Mouse (Mus musculus): Measurements from ENCODE around the gene Dlg2. TPM values are rescaled to one million over a fixed set of nuclear protein-coding genes. Genes with fewer than 3 reads are reported as not detected.

Dlg2 gene
- total and polyA plus RNA-seq, 3 experiments = 0.49 to 0.68 TPM; not detected in 1

DNA sequence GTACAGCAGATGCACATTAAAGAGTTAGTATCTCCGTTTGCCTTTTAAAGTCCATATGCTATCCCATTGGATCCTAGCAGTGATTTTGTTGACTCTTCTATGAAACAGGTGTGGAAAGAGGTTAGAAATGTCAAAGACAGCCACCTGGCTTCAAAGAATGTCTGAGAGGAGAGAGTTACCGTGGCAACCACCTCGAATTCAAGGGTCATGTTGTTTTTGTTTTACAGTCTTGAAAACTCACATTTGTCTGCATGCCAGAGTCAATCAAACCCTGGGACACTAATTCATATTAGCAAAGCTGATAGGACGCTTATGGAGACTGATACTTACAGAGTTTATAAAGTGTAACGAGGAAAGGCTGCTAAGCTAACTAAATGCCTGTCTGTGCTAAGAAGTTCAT is 1019.1 kb downstream of the Dlg2 start:
- H3K27me3 ChIP-seq (ENCODE audit: insufficient read depth, low read length) = no peaks in the 10 kb centered on the region
- no peaks in the 10 kb centered on the region for H3K9me3 ChIP-seq (replicated peaks)
- ATAC-seq (ENCODE audit: extremely low read depth, insufficient number of reproducible peaks, low FRiP score, poor library complexity, severe bottlenecking) (no peak), DNase-seq (ENCODE audit: low spot score) (no peak)
- no peaks in the 10 kb centered on the region for H3K36me3 ChIP-seq (replicated peaks)
- TF ChIP-seq TAL1 (conservative IDR thresholded peaks at IDR 0.05; ENCODE audit: low read depth, low read length) (no peak), GATA2 (IDR thresholded peaks at IDR 0.05; ENCODE audit: borderline replicate concordance, low read depth, low read length) (no peak), CTCF (IDR thresholded peaks at IDR 0.05; ENCODE audit: low read depth, low read length) (no peak), POLR2AphosphoS5 (IDR thresholded peaks at IDR 0.05; ENCODE audit: insufficient replicate concordance, low read depth, low read length) (no peak), GATA1 (IDR thresholded peaks at IDR 0.05; ENCODE audit: borderline replicate concordance, low read length) (no peak)
- H3K4me3 ChIP-seq (ENCODE audit: low read depth, low read length) = no peak overlapping the region
- H3K4me1 ChIP-seq (ENCODE audit: insufficient read depth, low read depth, low read length) = no peaks in the 10 kb centered on the region

DNA sequence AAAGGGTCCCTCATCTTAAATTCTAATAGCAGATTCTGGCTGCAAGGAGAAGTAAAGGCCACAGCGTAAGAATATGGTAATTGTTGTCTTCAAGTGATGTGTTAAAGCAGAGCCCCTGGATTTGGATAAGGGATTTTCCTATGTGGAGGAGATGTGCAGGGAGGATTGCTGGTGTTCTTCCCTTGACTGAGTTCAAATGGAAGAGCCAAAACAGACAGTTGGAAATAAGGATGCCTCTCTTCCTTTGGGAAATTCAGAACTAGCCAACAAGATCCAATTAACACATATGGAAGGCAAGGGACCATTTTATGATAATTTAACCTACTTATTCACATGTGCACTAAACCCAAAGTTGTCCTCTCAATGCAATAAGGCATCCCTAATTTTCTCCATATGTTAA is 1034.6 kb downstream of the Dlg2 start:
- no peaks in the 10 kb centered on the region for H3K27me3 ChIP-seq (ENCODE audit: insufficient read depth, low read length)
- ATAC-seq (ENCODE audit: extremely low read depth, insufficient number of reproducible peaks, low FRiP score, poor library complexity, severe bottlenecking) (no peak), DNase-seq (ENCODE audit: low spot score) (no peak)
- H3K4me3 ChIP-seq (ENCODE audit: low read depth, low read length) = no peak overlapping the region
- no peaks in the 10 kb centered on the region for H3K9me3 ChIP-seq (replicated peaks)
- no peak for TF ChIP-seq GATA1 (IDR thresholded peaks at IDR 0.05; ENCODE audit: borderline replicate concordance, low read length)
- no peak for TF ChIP-seq POLR2AphosphoS5 (IDR thresholded peaks at IDR 0.05; ENCODE audit: insufficient replicate concordance, low read depth, low read length)
- no peak for TF ChIP-seq CTCF (IDR thresholded peaks at IDR 0.05; ENCODE audit: low read depth, low read length)
- no peak for TF ChIP-seq GATA2 (IDR thresholded peaks at IDR 0.05; ENCODE audit: borderline replicate concordance, low read depth, low read length)
- TF ChIP-seq TAL1 (conservative IDR thresholded peaks at IDR 0.05; ENCODE audit: low read depth, low read length) = no peak
- no peaks in the 10 kb centered on the region for H3K4me1 ChIP-seq (ENCODE audit: insufficient read depth, low read depth, low read length)
- no peaks in the 10 kb centered on the region for H3K36me3 ChIP-seq (replicated peaks)

DNA sequence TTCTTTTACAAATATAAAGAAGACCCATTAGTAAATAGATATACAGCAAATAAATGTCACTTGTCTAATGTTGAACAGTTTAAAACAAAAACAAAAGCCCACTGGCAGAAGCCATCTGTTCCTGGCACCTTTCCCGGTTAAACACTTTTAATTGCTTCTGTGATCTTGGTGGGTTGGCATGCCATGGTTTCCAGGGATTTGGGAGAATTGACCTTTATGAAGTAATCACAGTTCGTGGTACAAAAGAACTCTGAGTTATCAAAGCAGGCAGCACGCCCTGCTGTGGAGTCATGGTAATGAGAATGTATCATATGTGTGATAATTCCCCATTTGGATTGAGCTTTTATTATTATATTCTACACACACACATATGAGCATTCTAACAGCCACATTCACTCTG is 1038.0 kb downstream of the Dlg2 start:
- Histone ChIP-seq H3K27me3 (ENCODE audit: insufficient read depth, low read length) (no peaks in the 10 kb centered on the region), H3K4me3 (ENCODE audit: low read depth, low read length) (no peak overlapping the region), H3K9me3 (replicated peaks) (no peaks in the 10 kb centered on the region), H3K4me1 (ENCODE audit: insufficient read depth, low read depth, low read length) (no peaks in the 10 kb centered on the region), H3K36me3 (replicated peaks) (no peaks in the 10 kb centered on the region)
- no peak for TF ChIP-seq GATA1 (IDR thresholded peaks at IDR 0.05; ENCODE audit: borderline replicate concordance, low read length)
- TF ChIP-seq CTCF (IDR thresholded peaks at IDR 0.05; ENCODE audit: low read depth, low read length) = no peak
- no peak for TF ChIP-seq TAL1 (conservative IDR thresholded peaks at IDR 0.05; ENCODE audit: low read depth, low read length)
- no peak for TF ChIP-seq GATA2 (IDR thresholded peaks at IDR 0.05; ENCODE audit: borderline replicate concordance, low read depth, low read length)
- no peak for TF ChIP-seq POLR2AphosphoS5 (IDR thresholded peaks at IDR 0.05; ENCODE audit: insufficient replicate concordance, low read depth, low read length)
- no peak for DNase-seq (ENCODE audit: low spot score)
- no peak for ATAC-seq (ENCODE audit: extremely low read depth, insufficient number of reproducible peaks, low FRiP score, poor library complexity, severe bottlenecking)

DNA sequence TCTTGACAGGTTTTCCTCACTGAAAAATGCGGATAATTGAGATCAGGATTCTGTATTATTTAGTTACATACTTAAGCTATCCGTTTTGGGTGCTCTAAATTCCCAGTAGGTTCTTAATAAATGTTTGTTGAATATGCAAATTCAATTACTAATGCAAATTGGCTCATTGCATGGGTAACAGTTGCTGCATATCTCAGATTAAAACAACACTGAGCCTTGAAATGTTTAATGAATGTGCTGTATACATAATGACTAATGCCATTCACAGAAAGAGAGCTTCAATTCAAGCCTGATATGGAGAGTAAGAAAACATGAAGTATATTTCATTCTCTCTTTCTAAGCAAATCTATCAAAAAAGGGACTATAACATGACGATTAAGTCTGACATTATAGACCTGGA is 1039.8 kb downstream of the Dlg2 start:
- DNase-seq (ENCODE audit: low spot score) (no peak), ATAC-seq (ENCODE audit: extremely low read depth, insufficient number of reproducible peaks, low FRiP score, poor library complexity, severe bottlenecking) (no peak)
- Histone ChIP-seq H3K36me3 (replicated peaks) (no peaks in the 10 kb centered on the region), H3K9me3 (replicated peaks) (no peaks in the 10 kb centered on the region), H3K27me3 (ENCODE audit: insufficient read depth, low read length) (no peaks in the 10 kb centered on the region), H3K4me1 (ENCODE audit: insufficient read depth, low read depth, low read length) (no peaks in the 10 kb centered on the region), H3K4me3 (ENCODE audit: low read depth, low read length) (no peak overlapping the region)
- TF ChIP-seq GATA1 (IDR thresholded peaks at IDR 0.05; ENCODE audit: borderline replicate concordance, low read length) (no peak), POLR2AphosphoS5 (IDR thresholded peaks at IDR 0.05; ENCODE audit: insufficient replicate concordance, low read depth, low read length) (no peak)

DNA sequence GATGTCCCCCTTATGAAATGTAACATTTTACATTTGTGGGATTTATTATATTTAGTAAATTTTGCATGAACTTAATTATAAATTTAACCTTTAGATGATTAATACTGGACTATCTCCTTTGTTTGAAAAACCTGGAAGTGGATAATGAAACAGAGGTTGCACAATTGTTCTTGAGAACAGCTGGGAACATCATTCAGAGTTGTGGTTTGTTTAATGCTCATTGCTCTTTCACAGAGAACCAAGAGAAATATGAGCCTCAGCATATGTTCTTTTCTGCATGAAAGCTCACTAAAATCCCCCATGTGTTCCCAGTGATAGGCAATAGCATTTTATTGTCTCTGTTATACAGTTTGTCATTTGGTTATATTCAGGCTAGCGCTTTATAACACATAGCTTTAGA is 1049.4 kb downstream of the Dlg2 start:
- H3K4me3 ChIP-seq (ENCODE audit: low read depth, low read length) = no peak overlapping the region
- no peak for ATAC-seq (ENCODE audit: extremely low read depth, insufficient number of reproducible peaks, low FRiP score, poor library complexity, severe bottlenecking)
- H3K27me3 ChIP-seq (ENCODE audit: insufficient read depth, low read length) = no peaks in the 10 kb centered on the region
- TF ChIP-seq GATA2 (IDR thresholded peaks at IDR 0.05; ENCODE audit: borderline replicate concordance, low read depth, low read length) (no peak), CTCF (IDR thresholded peaks at IDR 0.05; ENCODE audit: low read depth, low read length) (no peak), GATA1 (IDR thresholded peaks at IDR 0.05; ENCODE audit: borderline replicate concordance, low read length) (no peak), TAL1 (conservative IDR thresholded peaks at IDR 0.05; ENCODE audit: low read depth, low read length) (no peak), POLR2AphosphoS5 (IDR thresholded peaks at IDR 0.05; ENCODE audit: insufficient replicate concordance, low read depth, low read length) (no peak)
- H3K9me3 ChIP-seq (replicated peaks) = no peaks in the 10 kb centered on the region
- H3K4me1 ChIP-seq (ENCODE audit: insufficient read depth, low read depth, low read length) = no peaks in the 10 kb centered on the region
- no peak for DNase-seq (ENCODE audit: low spot score)
- no peaks in the 10 kb centered on the region for H3K36me3 ChIP-seq (replicated peaks)

DNA sequence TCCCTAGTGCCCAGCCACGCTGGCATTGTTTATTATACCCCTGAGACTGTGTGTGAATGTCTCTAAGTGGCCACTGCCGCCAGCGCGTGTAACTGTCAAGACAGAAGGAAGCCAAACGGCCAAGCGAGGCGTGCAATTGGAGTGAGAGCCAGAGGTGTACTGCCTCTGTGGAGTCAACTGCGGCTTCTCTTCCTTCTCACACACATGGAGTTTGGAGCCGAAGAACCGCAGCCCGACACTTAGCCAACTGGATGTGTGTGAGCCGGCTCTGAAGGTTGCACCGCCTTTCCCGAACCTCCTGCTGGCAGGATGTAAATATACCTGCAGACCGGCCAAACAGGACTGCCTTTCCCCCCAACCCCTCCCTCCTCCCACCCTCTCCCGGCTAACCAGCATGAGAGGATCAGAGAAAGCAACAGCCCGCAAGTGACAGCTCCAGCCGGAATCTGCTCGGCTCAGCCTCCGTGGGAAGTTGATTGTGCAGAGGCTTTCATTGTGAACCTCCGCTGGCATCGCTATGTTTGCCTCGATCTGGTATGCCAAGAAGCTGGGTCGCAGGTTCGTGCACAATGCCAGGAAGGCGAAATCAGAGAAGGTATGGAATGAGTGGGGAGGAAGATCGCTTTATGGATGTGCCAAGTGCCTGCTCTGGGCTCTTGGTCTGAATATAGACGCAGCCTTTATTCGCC is 1066.3 kb downstream of the Dlg2 start:
- Histone ChIP-seq H3K4me1 (ENCODE audit: insufficient read depth, low read depth, low read length) (no peaks in the 10 kb centered on the region), H3K9me3 (replicated peaks) (no peaks in the 10 kb centered on the region), H3K27me3 (ENCODE audit: insufficient read depth, low read length) (no peaks in the 10 kb centered on the region; the same call in 1 of the 2 replicates), H3K36me3 (replicated peaks) (no peaks in the 10 kb centered on the region), H3K4me3 (ENCODE audit: low read depth, low read length) (no peak overlapping the region)
- TF ChIP-seq CTCF (IDR thresholded peaks at IDR 0.05; ENCODE audit: low read depth, low read length) = no peak
- no peak for TF ChIP-seq GATA2 (IDR thresholded peaks at IDR 0.05; ENCODE audit: borderline replicate concordance, low read depth, low read length)
- TF ChIP-seq TAL1 (conservative IDR thresholded peaks at IDR 0.05; ENCODE audit: low read depth, low read length) = no peak
- TF ChIP-seq GATA1 (IDR thresholded peaks at IDR 0.05; ENCODE audit: borderline replicate concordance, low read length) = no peak
- TF ChIP-seq POLR2AphosphoS5 (IDR thresholded peaks at IDR 0.05; ENCODE audit: insufficient replicate concordance, low read depth, low read length) = no peak
- no peak for DNase-seq (ENCODE audit: low spot score)
- no peak for ATAC-seq (ENCODE audit: extremely low read depth, insufficient number of reproducible peaks, low FRiP score, poor library complexity, severe bottlenecking)

Data from G1E (cell line).